Mouse (Mus musculus) cortical plate, adult 2 months (tissue): Measurements from ENCODE around the gene Nlrp6. TPM values are rescaled to one million over a fixed set of nuclear protein-coding genes. Genes with fewer than 3 reads are reported as not detected.
A peak's percentile ranks its signal among the peaks of the same experiment; 100 is the strongest.

Source experiments
- H3K27ac ChIP-seq: fragments of 200-500 bp; 2 replicates; pipeline ENCODE4 v1.5.1; 2012; ENCODE audit warnings: low read length, control low read depth, inconsistent platforms; ENCODE audit not compliant: insufficient read depth
- H3K4me1 ChIP-seq: fragments of 200-500 bp; 2 replicates; pipeline ENCODE4 v1.6.1; 2011; ENCODE audit warnings: low read length; ENCODE audit not compliant: control insufficient read depth, insufficient read depth
- H3K4me3 ChIP-seq: fragments of 200-500 bp; 2 replicates; pipeline ENCODE4 v1.5.1; 2011; ENCODE audit warnings: mild to moderate bottlenecking, low read length, control low read depth; ENCODE audit not compliant: insufficient read depth
- CTCF ChIP-seq: fragments of 200-500 bp; IDR thresholded peaks from 2 replicates; pipeline ENCODE4 v1.5.1; 2011; ENCODE audit warnings: mild to moderate bottlenecking, control low read depth, low read length; ENCODE audit not compliant: insufficient read depth; ENCODE audit errors: extremely low read depth
- POLR2A ChIP-seq: fragments of 200-500 bp; IDR thresholded peaks from 2 replicates; pipeline ENCODE4 v1.6.1; 2011; ENCODE audit warnings: mild to moderate bottlenecking, low read length, control low read depth; ENCODE audit not compliant: insufficient read depth; ENCODE audit errors: extremely low read depth
- polyA plus RNA-seq: library from polyadenylated mRNA; depleted of rRNA; stranded (reverse); fragments of >200 nt; gene quantifications from 2 replicates; pipeline ENCODE4 v1.2.3, GENCODE M21; 2012

Gene Nlrp6
- polyA plus RNA-seq, 1 experiment, result 0.54 TPM

DNA sequence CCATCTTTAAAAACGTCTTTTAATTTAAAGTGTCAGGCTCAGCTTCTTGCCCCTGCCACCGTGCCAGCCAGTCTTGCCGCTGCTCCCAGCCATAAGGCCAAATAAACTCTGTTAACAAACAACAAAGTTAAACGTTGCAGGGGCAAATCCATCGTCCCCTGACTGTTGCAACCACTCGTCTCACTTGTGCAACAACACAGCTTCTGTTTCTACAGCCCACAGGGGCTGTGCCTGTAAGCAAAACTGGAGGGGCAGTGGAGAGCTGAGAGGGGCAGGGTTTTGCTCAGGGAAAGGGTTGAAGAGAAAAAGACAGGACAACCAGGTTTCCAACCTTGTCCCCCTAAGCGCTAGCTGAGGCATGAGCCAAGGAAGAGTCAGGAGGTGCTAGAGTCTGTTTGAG, 12.5 kb upstream of the Nlrp6 start:
- H3K4me1 ChIP-seq, result 0 out of 2 replicates have a peak, but pooled peaks cover 1% of the 10 kb centered on the region

GRCm38 (mm10) chr7:140908634-140909107, 12.0 kb upstream of the Nlrp6 start:
- Histone ChIP-seq H3K4me1 (0 out of 2 replicates have a peak, but pooled peaks cover 1% of the 10 kb centered on the region), H3K27ac (no peak overlapping the region), H3K4me3 (peak overlapping the region; percentile 13)
- TF ChIP-seq CTCF (peak; percentile 80), POLR2A (no peak)

More for the DNA sequence above, 12.5 kb upstream of the Nlrp6 start:
- no peak overlapping the region; the same call in 1 of the 2 replicates for H3K4me3 ChIP-seq
- TF ChIP-seq POLR2A (no peak), CTCF (no peak)
- H3K27ac ChIP-seq, result no peak overlapping the region

GRCm38 (mm10) chr7:140912293-140912692, 8.4 kb upstream of the Nlrp6 start:
- 0 out of 2 replicates have a peak, but pooled peaks cover 1% of the 10 kb centered on the region for H3K4me1 ChIP-seq
- TF ChIP-seq CTCF (no peak), POLR2A (no peak)
- no peak overlapping the region for H3K27ac ChIP-seq
- no peak overlapping the region for H3K4me3 ChIP-seq

DNA sequence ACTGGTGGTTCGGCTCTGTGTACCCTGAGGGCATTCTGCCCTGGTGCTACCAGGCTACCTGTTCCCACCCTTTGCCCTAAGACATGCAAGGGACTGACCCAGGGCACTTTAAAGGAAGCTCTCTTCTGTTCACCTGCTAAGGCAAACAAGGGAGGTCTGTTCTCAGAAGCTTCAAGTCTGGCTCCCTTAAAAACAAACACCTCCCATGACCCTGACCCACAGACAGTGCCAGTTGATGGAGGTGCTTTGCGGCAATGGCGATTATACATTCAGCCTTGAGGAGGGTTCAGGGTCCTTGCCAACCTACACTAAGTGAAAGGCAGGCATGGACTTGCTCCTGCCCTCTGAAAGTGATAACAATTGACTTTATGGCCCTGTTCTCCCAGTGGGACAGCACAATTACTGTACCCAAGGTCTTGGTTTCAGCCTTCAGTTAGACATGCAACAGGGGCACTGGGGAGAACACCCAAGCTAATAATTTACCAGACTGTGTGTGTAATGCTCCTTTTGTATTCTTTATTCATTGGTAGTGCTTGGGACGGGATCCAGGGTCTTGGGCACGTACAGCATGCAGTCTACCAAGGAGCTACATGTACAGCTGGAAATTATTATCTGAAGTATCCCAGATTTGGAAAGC, 7.7 kb upstream of the Nlrp6 start:
- Histone ChIP-seq H3K27ac (no peak overlapping the region), H3K4me1 (0 out of 2 replicates have a peak, but pooled peaks cover 1% of the 10 kb centered on the region), H3K4me3 (no peak overlapping the region)
- TF ChIP-seq POLR2A (no peak), CTCF (no peak)

GRCm38 (mm10) chr7:140914031-140914690, 6.5 kb upstream of the Nlrp6 start:
- Histone ChIP-seq H3K4me3 (no peak overlapping the region), H3K27ac (no peak overlapping the region), H3K4me1 (0 out of 2 replicates have a peak, but pooled peaks cover 1% of the 10 kb centered on the region)
- no peak for TF ChIP-seq POLR2A
- no peak for TF ChIP-seq CTCF

- Histone ChIP-seq H3K27ac (no peak overlapping the region), H3K4me1 (no peaks in the 10 kb centered on the region), H3K4me3 (no peak overlapping the region)
- TF ChIP-seq POLR2A (no peak), CTCF (no peak)
Observed at GRCm38 (mm10) chr7:140919911-140920310, 791 bp upstream of the Nlrp6 start.

DNA sequence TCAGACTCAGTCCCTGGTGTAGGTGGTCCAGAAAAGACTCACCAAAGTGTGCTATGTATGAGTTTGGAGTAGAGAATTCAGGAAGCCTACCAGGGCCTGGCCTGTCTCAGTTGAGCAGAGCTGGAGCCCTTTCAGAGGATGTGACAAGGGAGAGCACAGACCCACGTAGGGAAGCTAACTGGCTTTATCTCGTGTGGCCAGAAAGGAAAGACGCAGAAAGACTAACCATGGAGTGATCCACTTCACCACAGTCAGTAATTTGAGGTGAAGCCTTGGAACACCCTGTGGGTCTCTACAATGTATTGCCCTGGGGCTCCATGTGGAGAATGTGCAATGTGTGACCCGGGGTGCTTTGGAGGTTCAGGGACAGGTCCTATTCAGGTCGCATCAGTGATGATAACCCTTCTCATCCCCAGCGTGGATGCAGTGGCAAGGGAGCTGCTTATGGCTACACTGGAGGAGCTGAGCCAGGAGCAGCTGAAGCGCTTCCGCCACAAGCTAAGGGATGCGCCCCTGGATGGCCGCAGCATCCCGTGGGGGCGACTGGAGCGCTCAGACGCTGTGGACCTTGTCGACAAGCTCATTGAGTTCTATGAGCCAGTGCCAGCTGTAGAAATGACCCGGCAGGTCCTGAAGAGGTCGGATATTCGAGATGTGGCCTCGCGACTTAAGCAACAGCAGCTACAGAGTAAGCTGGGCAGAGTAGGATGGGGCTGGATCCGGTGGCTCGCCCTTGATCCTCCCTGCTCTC, 698 bp downstream of the Nlrp6 start:
- Histone ChIP-seq H3K27ac (no peak overlapping the region), H3K4me3 (no peak overlapping the region), H3K4me1 (no peaks in the 10 kb centered on the region)
- no peak for TF ChIP-seq CTCF
- TF ChIP-seq POLR2A, result no peak

DNA sequence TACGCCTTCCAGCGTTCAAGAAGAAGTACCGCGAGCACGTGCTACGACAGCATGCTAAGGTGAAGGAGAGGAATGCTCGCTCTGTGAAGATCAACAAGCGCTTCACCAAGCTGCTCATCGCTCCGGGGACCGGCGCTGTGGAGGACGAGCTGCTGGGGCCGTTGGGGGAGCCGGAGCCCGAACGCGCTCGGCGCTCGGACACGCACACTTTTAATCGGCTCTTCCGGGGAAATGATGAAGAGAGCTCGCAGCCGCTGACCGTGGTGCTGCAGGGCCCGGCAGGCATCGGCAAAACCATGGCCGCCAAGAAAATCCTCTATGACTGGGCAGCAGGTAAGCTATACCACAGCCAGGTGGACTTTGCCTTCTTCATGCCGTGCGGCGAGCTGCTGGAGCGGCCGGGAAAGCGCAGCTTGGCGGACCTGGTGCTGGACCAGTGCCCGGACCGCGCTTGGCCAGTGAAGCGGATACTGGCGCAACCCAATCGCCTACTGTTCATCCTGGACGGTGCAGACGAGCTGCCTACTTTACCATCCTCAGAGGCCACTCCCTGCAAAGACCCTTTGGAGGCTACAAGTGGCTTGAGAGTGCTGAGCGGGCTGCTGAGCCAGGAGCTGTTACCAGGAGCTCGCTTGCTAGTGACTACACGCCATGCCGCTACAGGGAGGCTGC, 1.8 kb downstream of the Nlrp6 start:
- no peaks in the 10 kb centered on the region for H3K4me1 ChIP-seq
- H3K27ac ChIP-seq, result no peak overlapping the region
- TF ChIP-seq POLR2A, result no peak
- no peak for TF ChIP-seq CTCF
- peak overlapping the region; percentile 21 for H3K4me3 ChIP-seq

GRCm38 (mm10) chr7:140923070-140923775, 2.5 kb downstream of the Nlrp6 start:
- no peak for TF ChIP-seq POLR2A
- no peak for TF ChIP-seq CTCF
- H3K27ac ChIP-seq, result no peak overlapping the region
- H3K4me1 ChIP-seq, result no peaks in the 10 kb centered on the region
- H3K4me3 ChIP-seq, result peak overlapping the region; percentile 21
